Mouse (Mus musculus) MEL (cell line): Measurements from ENCODE around the gene Kcnip1.

Experiments
- CTCF ChIP-seq, 3 experiments: IDR thresholded peaks in 2 of 3; conservative IDR thresholded peaks in 1 of 3; 2 replicates each; pipeline ENCODE4 v1.5.1; 2011 to 2012; ENCODE audit warnings: low read length in 3 of 3, low read depth in 2 of 3, mild to moderate bottlenecking in 2 of 3, improper control_type of control experiment in 1 of 3, inconsistent platforms in 1 of 3, mixed read lengths in 1 of 3, moderate library complexity in 1 of 3; ENCODE audit not compliant: control insufficient read depth in 1 of 3, insufficient read depth in 1 of 3, poor library complexity in 1 of 3, severe bottlenecking in 1 of 3
- ELF1 ChIP-seq: IDR thresholded peaks from 2 replicates; pipeline ENCODE4 v1.6.1; 2014; ENCODE audit warnings: low read depth, mild to moderate bottlenecking, inconsistent platforms, low read length, improper control_type of control experiment, moderate library complexity
- EP300 ChIP-seq, 2 experiments: IDR thresholded peaks; 2 replicates each; pipeline ENCODE4 v1.6.1; 2011; ENCODE audit warnings: improper control_type of control experiment in 2 of 2, low read length in 2 of 2, low read depth in 1 of 2, mild to moderate bottlenecking in 1 of 2
- JUND ChIP-seq: IDR thresholded peaks from 2 replicates; pipeline ENCODE4 v1.6.1; 2011; ENCODE audit warnings: low read depth, mild to moderate bottlenecking, improper control_type of control experiment, low read length
- MAZ ChIP-seq: IDR thresholded peaks from 2 replicates; pipeline ENCODE4 v1.6.1; 2012; ENCODE audit warnings: low read depth, mild to moderate bottlenecking, inconsistent platforms, low read length, improper control_type of control experiment
- POLR2A ChIP-seq, 2 experiments: IDR thresholded peaks; 2 replicates each; pipeline ENCODE4 v1.6.1; 2011 to 2012; ENCODE audit warnings: low read length in 2 of 2, mild to moderate bottlenecking in 2 of 2, control low read depth in 1 of 2, improper control_type of control experiment in 1 of 2, low read depth in 1 of 2, moderate library complexity in 1 of 2; ENCODE audit not compliant: control insufficient read depth in 1 of 2, insufficient read depth in 1 of 2, poor library complexity in 1 of 2
- RCOR1 ChIP-seq: IDR thresholded peaks from 2 replicates; pipeline ENCODE4 v1.6.1; 2012; ENCODE audit warnings: low read depth, mild to moderate bottlenecking, inconsistent platforms, low read length, improper control_type of control experiment
- TAL1 ChIP-seq: IDR thresholded peaks from 2 replicates; pipeline ENCODE4 v1.6.1; 2012; ENCODE audit warnings: mild to moderate bottlenecking, inconsistent platforms, low read length, moderate library complexity, mixed read lengths
- TBP ChIP-seq: IDR thresholded peaks from 2 replicates; pipeline ENCODE4 v1.8.0; 2011; ENCODE audit warnings: low read depth, low read length, improper control_type of control experiment
- USF1 ChIP-seq: IDR thresholded peaks from 2 replicates; pipeline ENCODE4 v1.6.1; 2014; ENCODE audit warnings: low read depth, mild to moderate bottlenecking, inconsistent platforms, low read length, improper control_type of control experiment, moderate library complexity
- ZMIZ1 ChIP-seq: IDR thresholded peaks from 2 replicates; pipeline ENCODE4 v1.6.1; 2012; ENCODE audit warnings: low read depth, mild to moderate bottlenecking, inconsistent platforms, low read length, improper control_type of control experiment, moderate library complexity
- ZNF384 ChIP-seq: IDR thresholded peaks from 2 replicates; pipeline ENCODE4 v1.6.1; 2012; ENCODE audit warnings: low read depth, mild to moderate bottlenecking, inconsistent platforms, low read length, improper control_type of control experiment

- no peak for TF ChIP-seq TBP
- peak; percentile 37 to 82 (median 82); a peak in 5 of 6 replicates for TF ChIP-seq CTCF (IDR thresholded peaks at IDR 0.05 in 2 of 3, conservative IDR thresholded peaks at IDR 0.05 in 1 of 3; ENCODE audit: control insufficient read depth in 1 of 3, insufficient read depth in 1 of 3, low read depth in 2 of 3, low read length in 3 of 3, poor library complexity in 1 of 3, severe bottlenecking in 1 of 3)
- no peak for TF ChIP-seq USF1
- no peak for TF ChIP-seq ZNF384
- no peak for TF ChIP-seq JUND
- TF ChIP-seq EP300 (IDR thresholded peaks at IDR 0.05; ENCODE audit: low read depth in 1 of 2, low read length in 2 of 2) = no peak
- no peak for TF ChIP-seq ZMIZ1
- TF ChIP-seq MAZ = no peak
- no peak for TF ChIP-seq RCOR1
- TF ChIP-seq TAL1 = no peak
- TF ChIP-seq POLR2A (IDR thresholded peaks at IDR 0.05; ENCODE audit: control insufficient read depth in 1 of 2, insufficient read depth in 1 of 2, low read depth in 1 of 2, low read length in 2 of 2, poor library complexity in 1 of 2) = no peak
- no peak for TF ChIP-seq ELF1
These were observed 378.7 kb downstream of the Kcnip1 start for GRCm38 (mm10) chr11:33614218-33614617.
